Comparison of ENCODE assay signal across 30 mouse cellular contexts in the genomic region with DNA sequence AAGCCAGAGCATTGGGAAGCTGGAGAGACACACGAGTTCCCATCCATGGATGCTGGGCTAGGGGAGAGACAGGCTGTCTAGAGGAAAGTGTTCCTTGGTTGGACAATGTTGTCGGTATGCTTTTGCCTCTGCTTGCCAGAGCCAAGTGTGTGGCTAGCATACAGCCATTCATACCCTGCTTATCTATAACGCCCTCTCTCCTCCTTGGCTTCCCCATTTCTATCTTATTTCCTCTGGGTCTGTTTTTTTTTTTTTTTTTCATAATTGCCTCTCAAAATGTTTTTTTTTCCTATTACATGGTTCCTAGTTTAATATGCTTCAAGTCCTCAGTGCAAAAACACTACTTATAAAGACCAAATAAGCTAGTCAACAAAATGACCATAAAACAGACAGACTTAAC. TPM values are rescaled to one million over a fixed set of nuclear protein-coding genes. Genes with fewer than 3 reads are reported as not detected.
"Had no signal": no experiment of that assay in that cellular context is flagged by ENCODE, and none has a peak within 500 bp of the region (broad histone marks: within the 10 kb centered on the region; RNA-seq: fewer than 3 reads in every experiment).

No protein-coding gene starts in this region.

- DNase-seq: gastrocnemius, postnatal 14 days; gastrocnemius, postnatal 36 days; heart, adult 11 months; heart, adult 2 months; heart, postnatal 10 days; heart, postnatal 4 days; kidney, adult 2 months; kidney, adult 9 months; kidney, postnatal 14 days; kidney, postnatal 36 days; layer of hippocampus, adult 9-11 months; layer of hippocampus, postnatal 36 days; left cerebral cortex, postnatal 4 days had no signal

- H3K27ac ChIP-seq: heart, adult 2 months; hindbrain, embryonic 12.5 days; hindbrain, embryonic 14.5 days; intestine, embryonic 15.5 days; kidney, embryonic 15.5 days; kidney, postnatal 0 days; limb, embryonic 13.5 days; limb, embryonic 15.5 days; liver, embryonic 12.5 days had no signal

- H3K4me1 ChIP-seq: heart, embryonic 12.5 days; hindbrain, embryonic 12.5 days; intestine, embryonic 15.5 days; kidney, embryonic 15.5 days; limb, embryonic 13.5 days; limb, embryonic 15.5 days; liver, embryonic 12.5 days had no signal

- H3K4me3 ChIP-seq: heart, adult 2 months; heart, embryonic 12.5 days; hindbrain, embryonic 12.5 days; intestine, embryonic 15.5 days; kidney, embryonic 15.5 days; limb, embryonic 13.5 days; limb, embryonic 15.5 days; liver, embryonic 12.5 days had no signal

- H3K9me3 ChIP-seq: hindbrain, embryonic 12.5 days; intestine, embryonic 15.5 days; limb, embryonic 15.5 days had no signal

- H3K36me3 ChIP-seq: hindbrain, embryonic 12.5 days; intestine, embryonic 15.5 days; kidney, embryonic 15.5 days; limb, embryonic 13.5 days; limb, embryonic 15.5 days; liver, embryonic 12.5 days had no signal

- H3K27me3 ChIP-seq: heart, embryonic 12.5 days; hindbrain, embryonic 12.5 days; intestine, embryonic 15.5 days; kidney, embryonic 15.5 days; limb, embryonic 13.5 days; limb, embryonic 15.5 days; liver, embryonic 12.5 days had no signal

- ATAC-seq: hindbrain, embryonic 16.5 days; inflammation-experienced regulatory T-cells, adult 6 months; intestine, embryonic 15.5 days; intestine, postnatal 0 days; liver, embryonic 12.5 days had no signal

RNA-seq across cellular contexts. Expression of a gene that starts 13.8 kb away (rescaled TPM):
- total RNA-seq: liver, adult 2 months had no signal
- polyA plus RNA-seq: gonadal fat pad, adult 2 months; hindbrain, embryonic 12.5 days; hindbrain, embryonic 14.5 days; hindbrain, embryonic 16.5 days; intestine, embryonic 15.5 days; intestine, postnatal 0 days; large intestine, adult 2 months; limb, embryonic 11.5 days; liver, adult 2 months; liver, embryonic 12.5 days had no signal

RNA-seq across cellular contexts. Expression of a gene that starts 51.4 kb away (rescaled TPM):
- total RNA-seq: left cerebral cortex, postnatal 10 days; liver, adult 2 months had no signal
- polyA plus RNA-seq: hindbrain, embryonic 14.5 days; hindbrain, embryonic 16.5 days had no signal
